Mouse (Mus musculus) forebrain, postnatal 0 days (tissue): ENCODE measurements around the gene Ccdc58. TPM values are rescaled to one million over a fixed set of nuclear protein-coding genes. Genes with fewer than 3 reads are reported as not detected.
"Not testable (repeated sequence)": the region's sequence is repeated elsewhere in the genome, so short reads cannot be mapped to it uniquely, and the experiment has no call there.

Experiments
- ATAC-seq: fragments of 200-750 bp; cut with Nextera tagmentation; 2 replicates; pipeline ENCODE4 v1.8.0; 2017; ENCODE audit warnings: mild to moderate bottlenecking, moderate library complexity
- DNase-seq: peaks from one replicate; pipeline ENCODE4 v3.0.0-alpha.2; 2015
- H3K27ac ChIP-seq: fragments of 300-500 bp; sonication (generic); 2 replicates; pipeline ENCODE4 v1.5.1; 2014; ENCODE audit warnings: low read depth, mild to moderate bottlenecking, antibody characterized with exemption, low read length, moderate library complexity, mixed read lengths
- H3K27me3 ChIP-seq: fragments of 300-500 bp; sonication (generic); 2 replicates; pipeline ENCODE4 v1.6.1; 2014; ENCODE audit warnings: mild to moderate bottlenecking, low read length, mixed read lengths; ENCODE audit not compliant: insufficient read depth
- H3K36me3 ChIP-seq: fragments of 300-500 bp; sonication (generic); 2 replicates; pipeline ENCODE4 v1.6.1; 2014; ENCODE audit warnings: mild to moderate bottlenecking, moderate library complexity; ENCODE audit not compliant: insufficient read depth
- H3K4me1 ChIP-seq: fragments of 300-500 bp; sonication (generic); 2 replicates; pipeline ENCODE4 v1.6.1; 2014; ENCODE audit warnings: antibody characterized with exemption; ENCODE audit not compliant: insufficient read depth
- H3K4me2 ChIP-seq: fragments of 300-500 bp; sonication (generic); 2 replicates; pipeline ENCODE4 v1.6.1; 2014; ENCODE audit warnings: low read depth, mild to moderate bottlenecking, moderate library complexity
- H3K4me3 ChIP-seq: fragments of 300-500 bp; sonication (generic); 2 replicates; pipeline ENCODE4 v1.5.1; 2014; ENCODE audit warnings: low read depth, low read length, mixed read lengths
- H3K9ac ChIP-seq: fragments of 300-500 bp; sonication (generic); 2 replicates; pipeline ENCODE4 v1.6.1; 2014; ENCODE audit warnings: mild to moderate bottlenecking
- H3K9me3 ChIP-seq: fragments of 300-500 bp; sonication (generic); 2 replicates; pipeline ENCODE4 v1.6.1; 2016; ENCODE audit warnings: low read length
- CTCF ChIP-seq: sonication (generic); IDR thresholded peaks from 2 replicates; pipeline ENCODE4 v1.5.1; 2016; ENCODE audit warnings: antibody characterized with exemption, control low read depth, low read depth
- WGBS: fragments of 180-500 bp; shearing (Covaris S2); extraction: QIAGEN DNeasy Blood & Tissue Kit; methylation state at CpG from one replicate; pipeline ENCODE4 v1.1.7; 2014; 5-methylcytosine and 5-hydroxymethylcytosine counted together
- polyA plus RNA-seq: library from polyadenylated mRNA; unstranded; fragments of >200 nt; fragmentation: Nextera tagmentation; extraction: Ambion mirVana; gene quantifications from 2 replicates; pipeline ENCODE4 v1.2.1, GENCODE M21; 2015
- total RNA-seq: library from RNA; depleted of rRNA; stranded (reverse); fragments of >200 nt; gene quantifications from 2 replicates; pipeline ENCODE4 v1.2.3, GENCODE M21; 2014; rRNA removed

Gene Ccdc58
- total and polyA plus RNA-seq, 2 experiments from 2014 or later, result 18.9 to 25.9 TPM

DNA sequence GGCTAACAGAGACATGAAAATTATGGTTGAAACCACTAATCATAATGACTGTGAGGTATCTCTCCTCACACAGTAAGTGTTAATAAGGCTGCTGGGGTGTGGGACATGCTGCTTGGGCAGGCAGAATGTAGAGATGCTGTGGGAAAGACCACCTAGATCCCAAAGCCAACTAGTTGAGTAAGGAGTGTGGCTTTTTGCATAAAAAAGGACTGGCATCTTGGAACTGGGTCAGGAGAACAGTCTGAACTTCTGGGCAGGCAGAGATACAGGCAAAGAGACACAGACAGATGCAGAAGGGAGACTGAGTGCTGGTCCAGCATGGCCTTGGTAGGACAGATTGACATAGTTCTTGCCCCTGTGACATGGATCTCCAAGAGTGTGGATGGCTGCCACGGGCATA, 30.0 kb downstream of the Ccdc58 start:
- ATAC-seq (no peak), DNase-seq (no peak)
- H3K9ac ChIP-seq, result no peak overlapping the region
- no peaks in the 10 kb centered on the region for H3K9me3 ChIP-seq
- no peak overlapping the region for H3K27ac ChIP-seq
- H3K27me3 ChIP-seq, result no peaks in the 10 kb centered on the region
- 91% methylated on average over 1 of the region's 1 CpGs for WGBS
- no peak overlapping the region for H3K4me2 ChIP-seq
- no peak overlapping the region for H3K4me3 ChIP-seq
- H3K4me1 ChIP-seq, result no peaks in the 10 kb centered on the region
- H3K36me3 ChIP-seq, result no peaks in the 10 kb centered on the region
- TF ChIP-seq CTCF, result no peak

DNA sequence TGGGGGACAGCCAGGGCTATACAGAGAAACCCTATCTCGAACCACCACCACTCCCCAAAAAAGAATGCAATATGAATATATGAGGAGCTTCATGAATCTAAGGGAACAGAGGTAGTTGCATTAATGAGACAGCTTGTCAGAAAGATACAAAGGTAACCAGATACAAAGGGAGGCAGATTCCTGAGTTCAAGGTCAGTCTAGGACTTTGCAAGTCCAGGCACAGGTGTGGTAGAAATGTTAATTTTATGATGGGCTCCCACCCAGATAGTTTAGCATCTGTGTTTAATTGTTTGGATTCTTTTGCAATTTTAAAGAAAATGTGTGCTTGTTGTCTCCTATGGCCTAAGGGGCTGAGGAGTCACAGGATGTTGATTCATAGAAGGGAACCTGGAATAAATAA, 30.7 kb downstream of the Ccdc58 start:
- 98% methylated on average over 1 of the region's 1 CpGs for WGBS
- H3K36me3 ChIP-seq, result no peaks in the 10 kb centered on the region
- DNase-seq, result no peak
- no peaks in the 10 kb centered on the region for H3K9me3 ChIP-seq
- H3K4me3 ChIP-seq, result no peak overlapping the region
- no peak overlapping the region for H3K27ac ChIP-seq
- no peak for TF ChIP-seq CTCF
- no peaks in the 10 kb centered on the region for H3K4me1 ChIP-seq
- no peak overlapping the region for H3K4me2 ChIP-seq
- no peaks in the 10 kb centered on the region for H3K27me3 ChIP-seq
- no peak for ATAC-seq
- no peak overlapping the region for H3K9ac ChIP-seq

DNA sequence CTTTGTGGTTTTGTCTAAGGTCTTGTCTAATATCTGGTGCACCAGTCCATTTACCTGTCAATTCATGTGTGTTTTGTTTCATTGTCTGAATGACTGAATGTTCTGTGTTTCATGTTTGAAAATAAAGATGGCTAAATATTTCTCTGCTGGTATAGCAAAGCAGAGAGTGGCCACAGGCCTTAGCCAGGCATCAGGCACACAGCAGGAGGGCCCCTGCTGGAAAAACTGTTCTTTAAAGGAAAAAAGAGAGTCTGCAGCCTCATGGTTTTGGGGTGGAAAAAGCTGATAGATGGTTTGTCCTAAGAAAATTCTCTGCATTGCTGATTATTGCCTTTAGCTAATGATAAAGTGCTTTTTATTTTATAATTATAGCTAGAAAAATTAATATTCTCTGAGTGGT, 40.0 kb downstream of the Ccdc58 start:
- H3K9me3 ChIP-seq, H3K36me3 ChIP-seq, H3K4me3 ChIP-seq, H3K4me2 ChIP-seq, H3K27ac ChIP-seq, DNase-seq, H3K27me3 ChIP-seq, H3K9ac ChIP-seq, ATAC-seq, H3K4me1 ChIP-seq: not testable (repeated sequence)

DNA sequence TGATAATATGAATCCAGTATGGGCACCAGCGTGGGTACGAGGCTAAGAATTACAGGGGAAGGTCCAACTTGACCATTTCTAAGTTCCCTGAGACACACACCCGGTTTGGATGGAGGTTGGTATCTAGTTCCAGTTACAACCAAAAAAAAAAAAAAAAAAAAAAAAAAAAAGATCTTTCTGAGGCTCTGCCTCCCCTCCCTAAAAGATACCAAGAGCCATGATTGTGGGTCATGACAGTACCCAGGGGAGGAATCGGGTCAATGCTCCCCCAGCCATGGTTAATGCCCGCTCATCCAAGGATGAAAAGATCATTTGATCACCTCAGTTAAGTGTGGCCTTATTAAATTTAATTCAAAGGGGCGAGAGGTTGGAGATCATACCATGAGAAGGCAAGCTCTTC, 44.3 kb downstream of the Ccdc58 start:
- H3K4me2 ChIP-seq, ATAC-seq, H3K9me3 ChIP-seq, H3K27ac ChIP-seq, H3K27me3 ChIP-seq, H3K4me1 ChIP-seq, DNase-seq, H3K36me3 ChIP-seq, H3K4me3 ChIP-seq, H3K9ac ChIP-seq: not testable (repeated sequence)
- 93% methylated on average over 6 of the region's 6 CpGs for WGBS

DNA sequence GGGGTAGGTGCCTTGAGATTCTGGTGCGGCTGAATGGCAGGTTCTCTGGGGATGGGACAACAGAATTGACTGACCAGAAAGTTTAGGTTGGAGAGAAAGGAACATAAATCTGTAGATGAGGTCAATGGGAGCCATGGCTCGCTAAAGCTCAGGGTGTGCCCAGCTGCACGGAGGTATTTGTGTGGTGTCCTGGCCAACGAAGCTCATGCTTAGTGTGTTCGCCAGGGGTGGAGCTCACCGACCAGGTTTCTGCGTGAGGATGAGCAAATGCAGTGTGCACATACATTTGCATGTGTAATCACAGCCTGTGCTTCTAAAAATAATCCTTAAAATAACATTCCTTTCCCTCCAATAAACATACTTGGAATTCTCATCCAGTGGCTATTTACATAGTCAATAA, 56.6 kb downstream of the Ccdc58 start:
- Histone ChIP-seq H3K4me3 (no peak overlapping the region), H3K9ac (no peak overlapping the region), H3K4me1 (no peaks in the 10 kb centered on the region), H3K27me3 (no peaks in the 10 kb centered on the region), H3K9me3 (no peaks in the 10 kb centered on the region), H3K4me2 (no peak overlapping the region), H3K36me3 (no peaks in the 10 kb centered on the region), H3K27ac (no peak overlapping the region)
- TF ChIP-seq CTCF, result no peak
- ATAC-seq (no peak), DNase-seq (no peak)
- 94% methylated on average over 7 of the region's 7 CpGs for WGBS

DNA sequence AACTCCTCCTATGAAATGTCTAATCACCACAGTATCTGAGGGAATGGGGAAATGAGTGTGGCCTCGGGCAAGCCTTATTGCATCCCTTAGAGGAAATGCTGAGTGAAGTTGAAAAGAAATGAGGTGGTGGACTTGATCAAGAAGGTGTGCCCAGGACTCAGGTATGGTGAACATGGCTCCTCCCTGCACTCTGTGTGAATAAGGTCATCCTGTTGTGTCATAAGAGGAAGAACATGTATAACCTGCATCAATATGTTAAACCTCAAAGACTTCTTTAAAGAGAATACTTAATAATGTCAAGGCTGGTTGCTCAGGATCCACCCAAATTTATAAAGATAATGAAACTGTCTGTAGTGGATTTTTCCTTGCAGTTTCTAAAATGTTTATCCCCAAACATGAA, 59.7 kb downstream of the Ccdc58 start, which contains the start of gene Csta1:
Gene Csta1, minus strand, starts transcription at position 101 of the 400 bp plus-strand sequence.
- Histone ChIP-seq H3K4me3 (no peak within 1 kb of the TSS), H3K9me3 (no peaks in the 10 kb centered on the region), H3K27ac (no peak within 1 kb of the TSS), H3K9ac (no peak within 1 kb of the TSS), H3K4me1 (no peaks in the 10 kb centered on the region), H3K36me3 (no peaks in the 10 kb centered on the region), H3K4me2 (no peak within 1 kb of the TSS), H3K27me3 (no peaks in the 10 kb centered on the region)
- ATAC-seq (no peak), DNase-seq (no peak)
- no peak for TF ChIP-seq CTCF
- 86% methylated on average over 1 of the region's 1 CpGs for WGBS

DNA sequence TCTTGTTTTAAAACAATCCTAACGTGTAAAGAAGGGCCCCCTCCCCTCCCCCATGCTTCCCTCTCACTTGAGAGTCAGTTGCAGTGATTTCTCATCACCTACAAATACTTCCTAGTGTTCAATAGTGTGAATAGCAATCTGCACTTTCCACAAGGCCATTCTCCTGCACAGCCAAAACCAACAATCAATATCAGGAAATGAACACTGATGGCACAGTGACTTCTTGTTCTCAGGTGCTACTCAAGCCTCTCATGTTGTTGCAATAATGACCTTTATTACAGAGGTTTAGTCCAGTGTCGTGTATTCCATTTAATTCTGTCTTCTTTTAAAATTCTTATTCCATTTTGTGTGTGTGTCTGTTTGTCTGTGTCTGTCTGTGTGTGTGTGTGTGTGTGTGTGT, 66.7 kb downstream of the Ccdc58 start:
- no peaks in the 10 kb centered on the region for H3K36me3 ChIP-seq
- no peak overlapping the region for H3K9ac ChIP-seq
- no peak overlapping the region for H3K27ac ChIP-seq
- no peaks in the 10 kb centered on the region for H3K9me3 ChIP-seq
- no peak overlapping the region for H3K4me2 ChIP-seq
- 80% methylated on average over 2 of the region's 2 CpGs for WGBS
- no peak for DNase-seq
- ATAC-seq, result no peak
- H3K4me3 ChIP-seq, result no peak overlapping the region
- no peak for TF ChIP-seq CTCF
- H3K4me1 ChIP-seq, result no peaks in the 10 kb centered on the region
- no peaks in the 10 kb centered on the region for H3K27me3 ChIP-seq

Other genes starting within 250 kb of the Ccdc58 start
- gene Parp14, start 200.1 kb upstream of the Ccdc58 start, total RNA-seq, result 0.95 and 1.7 TPM in 2 replicates
- gene Parp14, start 200.1 kb upstream of the Ccdc58 start, polyA plus RNA-seq, result 0.13 and 0.33 TPM in 2 replicates
- gene Parp9, start 133.2 kb upstream of the Ccdc58 start, total RNA-seq, result 3.3 and 5.1 TPM in 2 replicates
- 2.3 and 3.2 TPM in 2 replicates for gene Parp9, start 133.2 kb upstream of the Ccdc58 start, polyA plus RNA-seq
- 1.2 and 2.3 TPM in 2 replicates for gene Dtx3l, start 132.5 kb upstream of the Ccdc58 start, total RNA-seq
- 1.1 TPM in 2 replicates for gene Dtx3l, start 132.5 kb upstream of the Ccdc58 start, polyA plus RNA-seq
- 83.2 and 97.1 TPM in 2 replicates for gene Kpna1, start 92.9 kb upstream of the Ccdc58 start, total RNA-seq
- 51.0 and 59.7 TPM in 2 replicates for gene Kpna1, start 92.9 kb upstream of the Ccdc58 start, polyA plus RNA-seq
- 8.8 and 12.2 TPM in 2 replicates for gene Wdr5b, start 30.5 kb upstream of the Ccdc58 start, total RNA-seq
- 5.0 and 6.8 TPM in 2 replicates for gene Wdr5b, start 30.5 kb upstream of the Ccdc58 start, polyA plus RNA-seq
- 27.4 and 48.2 TPM in 2 replicates for gene Fam162a, start 91 bp upstream of the Ccdc58 start, total RNA-seq
- 139 and 178 TPM in 2 replicates for gene Fam162a, start 91 bp upstream of the Ccdc58 start, polyA plus RNA-seq
- gene Csta1, start 59.6 kb downstream of the Ccdc58 start, total RNA-seq, result not detected in 2 replicates
- not detected in 2 replicates for gene Csta1, start 59.6 kb downstream of the Ccdc58 start, polyA plus RNA-seq
- 3.8 TPM in 1 of 2 replicates, not detected in the other for gene Stfa2l1, start 85.1 kb downstream of the Ccdc58 start, total RNA-seq
- not detected in 2 replicates for gene Stfa2l1, start 85.1 kb downstream of the Ccdc58 start, polyA plus RNA-seq
- gene Gm5483, start 112.5 kb downstream of the Ccdc58 start, total RNA-seq, result 2.8 and 5.3 TPM in 2 replicates
- gene Gm5483, start 112.5 kb downstream of the Ccdc58 start, polyA plus RNA-seq, result 0.59 and 2.8 TPM in 2 replicates
- not detected in 2 replicates for gene Gm5416, start 138.7 kb downstream of the Ccdc58 start, total RNA-seq
- not detected in 2 replicates for gene Gm5416, start 138.7 kb downstream of the Ccdc58 start, polyA plus RNA-seq
- gene 2010005H15Rik, start 149.8 kb downstream of the Ccdc58 start, total RNA-seq, result 0.86 and 2.9 TPM in 2 replicates
- gene 2010005H15Rik, start 149.8 kb downstream of the Ccdc58 start, polyA plus RNA-seq, result 0.74 TPM in 1 of 2 replicates, not detected in the other
- gene Stfa1, start 205.3 kb downstream of the Ccdc58 start, total RNA-seq, result 1.0 TPM in 1 of 2 replicates, not detected in the other
- gene Stfa1, start 205.3 kb downstream of the Ccdc58 start, polyA plus RNA-seq, result 1.4 and 5.1 TPM in 2 replicates